Comparison of ENCODE assay signal across 23 mouse cellular contexts in genomic region chr2:22771311-22771710, GRCm38 (mm10). TPM values are rescaled to one million over a fixed set of nuclear protein-coding genes. Genes with fewer than 3 reads are reported as not detected.
DNase-seq lines count a peak whose midpoint lies in the region; ATAC-seq and TF ChIP-seq lines count a peak whose summit lies in the region.
"Had no signal": no experiment of that assay in that cellular context is flagged by ENCODE, and none has a peak within 500 bp of the region (broad histone marks: within the 10 kb centered on the region; RNA-seq: fewer than 3 reads in every experiment).

No protein-coding gene starts in this region.

- no peak overlapping the region for H3K4me2 ChIP-seq in liver, postnatal 0 days (ENCODE audit: low read depth, low read length)
- H3K4me2 ChIP-seq: embryonic facial prominence, embryonic 13.5 days; hindbrain, embryonic 15.5 days; limb, embryonic 15.5 days had no signal

- H3K79me2 ChIP-seq in MEL (ENCODE audit: control insufficient read depth, insufficient read depth, low read length, poor library complexity), result peaks cover 15% of the 10 kb centered on the region

- H3K27ac ChIP-seq in gastrocnemius, adult 2 months, result peak overlapping the region; percentile 46; the same call in 1 of the 2 replicates
- H3K27ac ChIP-seq in MEL (ENCODE audit: control insufficient read depth, low read depth, low read length), result no peak overlapping the region
- no peak overlapping the region for H3K27ac ChIP-seq in liver, postnatal 0 days (ENCODE audit: low read depth)
- H3K27ac ChIP-seq: embryonic facial prominence, embryonic 13.5 days; heart, adult 2 months; hindbrain, embryonic 15.5 days; kidney, postnatal 0 days; limb, embryonic 15.5 days; liver, embryonic 14.5 days had no signal

- H3K9me3 ChIP-seq in MEL (replicated peaks; ENCODE audit: insufficient read depth, low read length), result no peaks in the 10 kb centered on the region
- no peaks in the 10 kb centered on the region for H3K9me3 ChIP-seq in liver, postnatal 0 days (ENCODE audit: low read length)
- H3K9me3 ChIP-seq: embryonic facial prominence, embryonic 13.5 days; hindbrain, embryonic 15.5 days; limb, embryonic 15.5 days had no signal

- no peak for TF ChIP-seq CTCF in gastrocnemius, adult 2 months (IDR thresholded peaks at IDR 0.05)
- TF ChIP-seq CTCF in MEL (IDR thresholded peaks at IDR 0.05 in 2 of 3, conservative IDR thresholded peaks at IDR 0.05 in 1 of 3; ENCODE audit: control insufficient read depth in 1 of 3, insufficient read depth in 1 of 3, low read depth in 2 of 3, low read length in 3 of 3, poor library complexity in 1 of 3, severe bottlenecking in 1 of 3), result no peak
- no peak for TF ChIP-seq CTCF in liver, postnatal 0 days (IDR thresholded peaks at IDR 0.05; ENCODE audit: low read depth)

- TF ChIP-seq RAD21 in MEL (IDR thresholded peaks at IDR 0.05; ENCODE audit: low read depth, low read length), result no peak

- intact Hi-C loops in gastrocnemius, adult 2 months (cut with DNase I), result loop anchor here (5.0 kb wide), 1 partner anchor 41 kb away; no protein-coding TSS in a partner anchor
- intact Hi-C loops in heart, postnatal 10 days (cut with DNase I), result loop anchor here (5.0 kb wide), 1 partner anchor 91 kb away; no protein-coding TSS in a partner anchor
- intact Hi-C loops in heart, postnatal 25 days (cut with DNase I), result no loop called here

- no peak for TF ChIP-seq EP300 in MEL (IDR thresholded peaks at IDR 0.05; ENCODE audit: low read depth in 1 of 2, low read length in 2 of 2)
- TF ChIP-seq EP300 in liver, postnatal 0 days (IDR thresholded peaks at IDR 0.05; ENCODE audit: low read depth), result no peak

- no peak for ATAC-seq in liver, postnatal 0 days
- ATAC-seq: forebrain, embryonic 16.5 days had no signal

- peaks cover 13% of the 10 kb centered on the region in 2 experiments for H3K4me1 ChIP-seq in MEL (ENCODE audit: control insufficient read depth in 1 of 2, insufficient read depth in 2 of 2, low read length in 2 of 2)
- no peaks in the 10 kb centered on the region for H3K4me1 ChIP-seq in liver, postnatal 0 days (ENCODE audit: insufficient read depth)

- no peak overlapping the region for H3K4me3 ChIP-seq in gastrocnemius, adult 2 months
- no peak overlapping the region for H3K4me3 ChIP-seq in MEL (ENCODE audit: control insufficient read depth in 1 of 2, insufficient read depth in 1 of 2, low read depth in 2 of 2, low read length in 2 of 2)
- no peak overlapping the region for H3K4me3 ChIP-seq in liver, postnatal 0 days (ENCODE audit: low read depth, low read length)
- H3K4me3 ChIP-seq: embryonic facial prominence, embryonic 13.5 days; heart, adult 2 months; hindbrain, embryonic 15.5 days; limb, embryonic 15.5 days had no signal

- no peak for TF ChIP-seq POLR2A in MEL (IDR thresholded peaks at IDR 0.05; ENCODE audit: control insufficient read depth in 1 of 2, insufficient read depth in 1 of 2, low read depth in 1 of 2, low read length in 2 of 2, poor library complexity in 1 of 2)

- H3K9ac ChIP-seq in MEL (ENCODE audit: control insufficient read depth, low read depth, low read length, poor library complexity, severe bottlenecking), result no peak overlapping the region
- no peak overlapping the region for H3K9ac ChIP-seq in liver, postnatal 0 days (replicated peaks)
- H3K9ac ChIP-seq: embryonic facial prominence, embryonic 13.5 days; hindbrain, embryonic 15.5 days; limb, embryonic 15.5 days; liver, embryonic 14.5 days had no signal

- H3K36me3 ChIP-seq in MEL (ENCODE audit: control insufficient read depth in 1 of 2, insufficient read depth in 2 of 2, low read length in 2 of 2), result peaks cover 0 to 18% of the 10 kb centered on the region in 2 experiments; a peak in 3 of 4 replicates
- H3K36me3 ChIP-seq in liver, postnatal 0 days (replicated peaks; ENCODE audit: insufficient read depth, low read length), result no peaks in the 10 kb centered on the region
- H3K36me3 ChIP-seq: embryonic facial prominence, embryonic 13.5 days; hindbrain, embryonic 15.5 days; limb, embryonic 15.5 days had no signal

- DNase-seq in gastrocnemius, adult 2 months, result peak; percentile 40
- no peak for DNase-seq in gastrocnemius, postnatal 10 days
- DNase-seq in heart, postnatal 10 days, result peak; percentile 19 to 25
- no peak for DNase-seq in heart, postnatal 25 days (ENCODE audit: low spot score)
- DNase-seq in MEL (ENCODE audit: low read depth, low spot score), result no peak
- peak; percentile 44 for DNase-seq in fibroblast of lung, adult 2 months (ENCODE audit: low read depth)
- no peak for DNase-seq in liver, postnatal 0 days
- no peak for DNase-seq in B cell, adult 2 months
- DNase-seq: adrenal gland, postnatal 25 days; cerebellum, adult 8-10 months; cerebellum, postnatal 36 days; embryo, embryonic 11 days; kidney, adult 2 months; left cerebral cortex, postnatal 4 days; midbrain, embryonic 14.5 days; thymus, postnatal 14 days had no signal

- no peaks in the 10 kb centered on the region for H3K27me3 ChIP-seq in MEL (ENCODE audit: control insufficient read depth in 1 of 2, insufficient read depth in 2 of 2, low read length in 2 of 2)
- H3K27me3 ChIP-seq in liver, postnatal 0 days (ENCODE audit: insufficient read depth, low read length), result no peaks in the 10 kb centered on the region
- H3K27me3 ChIP-seq: hindbrain, embryonic 15.5 days had no signal

TF ChIP-seq in MEL, 35 proteins besides CTCF, POLR2A, EP300 and RAD21:
- TF ChIP-seq ETS1 (IDR thresholded peaks at IDR 0.05; ENCODE audit: low read depth, low read length) (0 out of 2 replicates have a peak, but pooled peaks have one; percentile 20), ZNF384 (IDR thresholded peaks at IDR 0.05; ENCODE audit: low read depth, low read length) (no peak)

RNA-seq across cellular contexts. Expression of gene Apbb1ip, which starts 2.6 kb away (rescaled TPM):
- 1 to 10 TPM; 2.3 to 2.4 TPM for total RNA-seq in gastrocnemius, adult 2 months (2021)
- total RNA-seq in gastrocnemius, postnatal 10 days (2021), result 1 to 10 TPM; 2.6 to 4.0 TPM
- total RNA-seq in heart, postnatal 10 days (2021), result 1 to 10 TPM; 3.0 to 3.2 TPM
- total RNA-seq in heart, postnatal 25 days (2021), result 1 to 10 TPM; 3.4 to 3.5 TPM
- total RNA-seq in MEL (2012; rRNA removed), result 7.4 and 10.8 TPM in 2 replicates
- polyA plus RNA-seq in MEL (2012; ENCODE audit: insufficient read depth in 1 of 2, insufficient read length in 2 of 2, low read depth in 1 of 2, low replicate concordance in 2 of 2, missing spikeins in 1 of 2), result 10 to 100 TPM in 1 of 2 experiments, not detected in 1; 60.7 TPM
- 7.7 and 11.3 TPM in 2 replicates for polyA plus RNA-seq in liver, postnatal 0 days (2015; fragmentation: Nextera tagmentation; extraction: Ambion mirVana)

Comparison
In these comparisons a context has a peak if more than half of its experiments do, and no peak if none do; other contexts are left out.
1. DNase-seq: peak in gastrocnemius, adult 2 months (single experiment), heart, postnatal 10 days (2 of 2) and fibroblast of lung, adult 2 months (single experiment); none in gastrocnemius, postnatal 10 days (single experiment), heart, postnatal 25 days (single experiment), MEL (single experiment), liver, postnatal 0 days (single experiment) and B cell, adult 2 months (0 of 2).